Mouse (Mus musculus) thymus, postnatal 10 days (tissue): Measurements from ENCODE around the gene Gbx1.

Experiments
- DNase-seq, 2 experiments: peaks; one replicate each; pipeline ENCODE4 v3.0.0; 2021; ENCODE audit warnings: low spot score in 2 of 2

Gbx1 gene

DNA sequence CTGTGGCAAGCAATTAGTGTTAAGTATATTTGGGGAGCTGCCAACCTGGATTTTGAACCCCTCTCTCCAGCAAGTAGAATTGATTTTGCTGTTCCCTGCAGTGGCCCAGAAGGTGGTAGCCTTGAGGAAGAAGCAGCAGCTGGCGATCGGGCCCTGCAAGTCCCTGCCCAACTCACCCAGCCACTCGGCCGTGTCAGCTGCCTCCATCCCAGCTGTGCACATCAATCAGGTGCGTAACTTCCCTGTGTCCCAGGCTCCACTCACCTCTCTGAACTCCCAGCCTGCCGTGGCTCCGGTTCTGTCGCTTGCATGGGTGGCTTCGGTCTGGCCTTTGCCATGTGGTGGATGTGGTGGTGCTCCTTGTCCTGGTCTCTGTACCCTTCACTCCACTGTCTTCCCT, 49.1 kb downstream of the Gbx1 start:
- DNase-seq, result no peak

- DNase-seq, result no peak
These were observed 51.3 kb downstream of the Gbx1 start for GRCm38 (mm10) chr5:24475476-24476241.

GRCm38 (mm10) chr5:24474723-24475261, 52.2 kb downstream of the Gbx1 start:
- DNase-seq, result peak in 1 of 2 experiments; percentile 58

- no peak for DNase-seq
These were observed 52.8 kb downstream of the Gbx1 start for GRCm38 (mm10) chr5:24474025-24474722.

- no peak for DNase-seq
These were observed 54.0 kb downstream of the Gbx1 start for GRCm38 (mm10) chr5:24472884-24473619.

DNA sequence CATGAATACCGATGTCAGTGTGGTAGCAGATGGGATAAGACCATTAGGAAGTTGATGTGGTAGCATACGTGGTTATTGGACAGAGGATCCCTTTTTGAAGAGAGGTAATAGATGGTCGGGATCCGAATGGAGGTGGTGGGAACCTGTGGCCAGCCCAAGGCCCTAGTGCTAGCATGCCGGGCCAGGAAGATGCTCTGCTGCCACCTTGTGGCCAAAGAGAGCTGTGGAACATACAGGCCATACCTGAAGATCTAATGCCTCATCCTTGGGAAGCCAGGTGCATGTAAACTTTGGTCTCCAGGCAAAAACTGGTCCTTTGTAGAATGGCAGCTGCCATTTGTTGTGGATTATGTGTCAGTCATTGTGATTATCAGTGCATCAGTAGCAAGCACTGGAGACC, 56.4 kb downstream of the Gbx1 start:
- peak; percentile 44 to 80 for DNase-seq

- no peak for DNase-seq
These were observed 60.2 kb downstream of the Gbx1 start for GRCm38 (mm10) chr5:24466762-24467161.

GRCm38 (mm10) chr5:24455613-24456012, 71.4 kb downstream of the Gbx1 start:
- no peak for DNase-seq

DNA sequence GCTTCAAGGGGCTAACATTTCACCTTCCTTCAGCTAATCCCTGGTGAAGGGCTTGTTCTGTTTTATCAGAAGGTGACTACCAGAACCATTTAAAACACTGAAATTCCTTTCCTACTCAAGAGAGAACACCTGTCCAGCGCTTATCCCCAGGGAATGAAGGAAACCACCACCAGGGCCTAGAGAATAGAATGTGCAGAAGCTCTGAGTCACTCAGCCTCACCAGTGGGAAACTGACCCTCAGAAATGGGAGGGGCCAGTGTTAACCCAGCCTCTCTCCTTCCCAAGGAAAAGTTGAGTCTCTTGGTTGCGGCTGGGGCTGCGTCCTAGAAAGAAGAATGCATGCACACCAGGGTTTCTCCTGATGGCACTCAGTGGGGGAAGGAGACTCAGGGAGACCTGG, 71.9 kb downstream of the Gbx1 start:
- no peak for DNase-seq

DNA sequence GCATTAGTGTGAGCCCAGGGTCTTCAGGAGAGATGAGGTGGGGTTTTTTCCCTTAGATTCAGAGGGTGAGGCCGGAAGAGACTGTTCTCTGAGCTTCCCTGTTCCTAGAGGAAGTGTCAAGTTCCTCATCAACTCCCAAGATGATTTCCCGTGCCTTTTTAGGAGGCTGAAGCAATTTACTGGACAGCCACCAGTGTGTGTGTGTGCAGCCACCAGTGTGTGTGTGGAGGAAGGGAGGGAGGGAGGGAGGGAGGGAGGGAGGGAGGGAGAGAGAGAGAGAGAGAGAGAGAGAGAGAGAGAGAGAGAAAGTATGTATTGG, 73.1 kb downstream of the Gbx1 start:
- DNase-seq, result no peak

GRCm38 (mm10) chr5:24453283-24453984, 73.6 kb downstream of the Gbx1 start:
- no peak for DNase-seq
